Mouse (Mus musculus): ENCODE data around the gene Mta2.
"Not testable (repeated sequence)": the region's sequence is repeated elsewhere in the genome, so short reads cannot be mapped to it uniquely, and the experiment has no call there.

Mta2 gene

DNA sequence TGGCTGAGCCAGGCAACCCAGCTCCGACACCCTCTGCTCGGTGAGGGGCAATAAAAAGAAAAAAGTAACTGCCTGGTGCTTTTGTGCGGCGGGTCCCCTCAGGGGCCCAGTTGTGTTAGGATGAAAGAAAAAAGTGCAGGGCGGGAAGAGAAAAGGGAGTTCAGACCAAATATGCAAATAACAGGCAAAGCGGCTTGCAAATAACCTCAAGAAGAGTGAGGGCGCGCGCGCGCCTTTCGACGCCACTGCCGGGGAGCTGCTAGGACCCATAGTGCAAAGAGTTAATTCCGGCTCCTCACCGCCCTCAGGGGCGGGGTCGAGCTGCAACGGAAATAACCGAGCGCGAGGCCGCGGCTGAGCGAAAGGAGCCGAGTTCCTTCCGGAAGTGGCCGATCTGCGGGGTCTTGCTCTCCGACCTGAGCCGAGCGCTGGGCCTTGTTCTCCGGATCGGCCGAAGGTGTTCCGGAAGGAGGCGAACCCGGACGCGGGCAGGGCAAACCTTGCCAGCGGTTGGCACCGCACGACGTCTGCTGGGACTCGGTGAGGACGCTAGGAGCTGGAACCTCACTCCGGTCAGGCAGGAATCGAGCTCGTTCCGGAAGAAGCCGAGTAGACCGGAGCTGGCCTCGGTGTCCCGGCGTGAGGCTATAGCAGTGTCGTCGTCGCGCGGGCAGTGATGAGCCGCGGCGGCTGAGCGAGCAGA, at the start of gene Mta2:
Gene Mta2, plus strand, starts transcription at position 361 of the 703 bp plus-strand sequence.
- DNase-seq (ENCODE audit: low spot score) = peak; percentile 97

DNA sequence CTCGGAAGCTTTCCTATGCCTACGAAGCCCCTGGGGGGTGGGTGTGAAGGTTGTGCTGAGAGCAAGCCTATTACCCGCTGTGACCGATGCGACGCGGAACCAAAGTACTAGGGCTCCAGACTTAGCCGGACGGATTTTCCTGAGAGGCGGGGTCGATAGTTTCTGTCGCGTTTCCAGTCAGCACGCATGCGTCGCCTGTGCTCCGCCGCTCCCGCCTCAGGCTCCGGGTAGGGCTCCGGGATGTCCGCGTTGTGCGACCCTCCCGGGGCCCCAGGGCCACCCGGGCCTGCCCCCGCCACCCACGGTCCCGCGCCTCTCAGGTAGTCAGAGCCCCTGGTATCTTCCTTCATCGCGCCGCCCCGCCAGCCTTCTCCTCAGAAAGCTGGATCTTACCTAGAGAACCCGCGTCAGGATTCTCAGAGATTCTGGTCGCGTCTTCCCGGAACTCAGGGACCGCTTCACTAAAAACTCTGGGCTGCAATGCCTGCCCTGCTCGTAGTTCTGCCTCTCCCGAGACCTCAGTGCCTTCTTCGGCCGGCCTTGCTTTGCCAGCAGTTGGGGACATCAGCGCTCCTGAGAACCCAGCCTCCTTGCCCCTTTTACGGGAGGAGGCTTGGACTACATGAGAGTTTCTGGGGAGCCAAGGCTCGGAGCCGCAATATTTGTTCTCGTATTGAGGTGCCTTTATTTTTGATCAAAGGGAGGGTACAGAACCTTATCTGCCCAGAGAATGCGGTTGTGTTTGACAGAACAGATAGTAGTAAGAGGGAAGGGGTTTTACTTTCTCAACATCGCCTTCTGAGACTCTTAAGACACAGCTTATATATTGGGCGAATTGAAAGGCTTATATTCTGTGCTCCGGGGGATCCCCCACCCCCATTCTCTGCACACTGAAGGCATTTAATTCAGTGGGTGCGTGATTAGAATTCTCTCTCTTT, 48.6 kb upstream of the Mta2 start, which contains the start of gene Ints5:
Gene Ints5, plus strand, starts transcription at position 177 of the 938 bp plus-strand sequence.
- DNase-seq (ENCODE audit: low spot score) = peak; percentile 83

DNA sequence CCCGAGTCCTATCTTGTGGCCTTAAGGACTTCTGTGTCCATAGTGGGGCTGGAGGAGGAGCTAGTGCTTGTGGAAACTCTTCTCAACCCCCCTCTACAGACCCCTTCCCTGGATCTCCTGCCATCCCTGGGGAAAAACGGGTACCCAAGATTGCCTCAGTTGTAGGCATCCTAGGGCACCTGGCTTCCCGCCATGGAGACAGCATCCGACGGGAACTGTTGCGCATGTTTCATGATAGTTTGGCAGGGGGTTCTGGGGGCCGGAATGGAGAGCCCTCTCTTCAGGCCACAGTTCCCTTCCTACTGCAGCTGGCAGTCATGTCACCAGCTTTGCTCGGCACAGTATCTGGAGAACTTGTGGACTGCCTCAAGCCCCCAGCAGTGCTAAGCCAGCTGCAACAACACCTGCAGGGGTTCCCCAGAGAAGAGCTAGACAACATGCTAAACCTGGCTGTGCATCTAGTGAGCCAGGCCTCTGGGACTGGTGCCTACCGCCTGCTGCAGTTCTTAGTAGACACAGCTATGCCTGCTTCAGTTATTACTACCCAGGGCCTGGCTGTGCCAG, 46.2 kb upstream of the Mta2 start:
- DNase-seq (ENCODE audit: low spot score) = no peak

DNA sequence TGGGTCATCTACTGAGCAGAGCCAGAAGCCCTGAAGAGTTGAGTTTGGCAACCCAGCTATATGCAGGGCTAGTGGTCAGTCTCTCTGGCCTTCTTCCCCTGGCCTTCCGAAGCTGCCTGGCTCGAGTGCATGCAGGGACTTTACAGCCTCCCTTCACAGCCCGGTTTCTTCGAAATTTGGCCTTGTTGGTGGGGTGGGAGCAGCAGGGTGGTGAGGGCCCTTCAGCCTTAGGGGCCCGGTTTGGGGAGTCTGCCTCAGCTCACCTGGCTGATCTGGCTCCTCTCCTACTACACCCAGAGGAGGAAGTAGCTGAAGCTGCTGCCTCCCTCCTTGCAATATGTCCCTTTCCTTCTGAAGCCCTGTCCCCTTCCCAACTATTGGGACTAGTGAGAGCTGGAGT, 45.4 kb upstream of the Mta2 start:
- DNase-seq (ENCODE audit: low spot score) = not testable (repeated sequence)

DNA sequence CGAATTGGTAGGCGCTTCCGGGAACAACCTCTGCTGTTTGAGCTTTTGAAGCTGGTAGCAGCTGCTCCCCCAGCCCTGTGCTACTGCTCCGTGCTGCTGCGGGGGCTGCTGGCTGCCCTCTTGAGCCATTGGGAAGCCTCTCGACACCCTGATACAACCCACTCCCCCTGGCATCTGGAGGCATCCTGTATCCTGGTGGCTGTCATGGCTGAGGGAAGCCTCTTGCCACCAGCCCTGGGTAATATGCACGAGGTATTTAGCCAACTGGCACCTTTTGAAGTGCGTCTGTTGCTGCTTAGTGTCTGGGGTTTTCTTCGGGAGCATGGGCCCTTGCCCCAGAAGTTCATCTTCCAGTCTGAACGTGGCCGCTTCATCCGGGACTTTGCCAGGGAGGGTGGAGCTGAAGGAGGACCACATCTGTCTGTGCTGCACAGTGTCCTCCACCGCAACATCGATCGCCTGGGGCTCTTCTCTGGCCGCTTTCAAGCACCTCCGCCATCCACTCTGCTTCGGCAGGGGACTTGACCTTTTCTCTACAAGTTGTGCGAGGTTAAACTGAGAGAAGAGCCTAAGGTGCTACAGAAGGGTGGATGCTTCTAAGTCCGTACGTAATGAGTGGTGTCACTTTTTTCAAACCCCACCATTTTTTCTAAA, 44.3 kb upstream of the Mta2 start:
- DNase-seq (ENCODE audit: low spot score) = peak; percentile 4

DNA sequence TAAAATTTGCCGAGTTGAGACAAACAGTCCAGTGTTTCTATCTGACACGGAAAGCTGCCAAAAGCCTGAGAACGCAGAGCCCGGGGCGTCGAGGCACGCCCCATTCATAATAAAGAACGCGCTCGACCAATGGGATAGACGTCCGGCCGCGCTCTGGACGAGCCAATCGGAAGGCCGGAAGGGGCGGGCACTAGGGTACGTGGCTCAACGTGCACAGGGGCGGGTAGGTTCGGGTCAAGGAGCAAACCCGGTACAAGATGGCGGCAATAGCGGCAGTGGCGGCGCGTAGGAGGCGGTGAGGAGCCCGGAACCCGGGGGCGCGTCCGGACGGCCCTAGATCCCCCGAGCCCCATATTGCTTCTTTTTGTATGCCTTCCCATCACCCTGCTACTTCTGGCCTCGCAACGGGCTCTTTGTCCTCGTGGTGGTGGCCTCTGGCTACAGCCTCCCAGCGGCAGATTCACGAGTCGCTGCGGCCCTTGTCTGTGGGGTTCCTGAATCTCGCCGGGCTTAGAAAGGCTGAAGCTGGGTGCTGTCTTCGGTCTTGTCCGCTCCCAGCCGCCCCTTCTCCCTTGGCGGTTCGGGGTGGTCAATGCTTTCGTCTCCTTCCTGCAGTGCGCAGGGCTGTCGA, 43.7 kb upstream of the Mta2 start, which contains the start of gene Ganab:
Gene Ganab, plus strand, starts transcription at position 207 of the 631 bp plus-strand sequence.
- DNase-seq (ENCODE audit: low spot score) = peak; percentile 96

DNA sequence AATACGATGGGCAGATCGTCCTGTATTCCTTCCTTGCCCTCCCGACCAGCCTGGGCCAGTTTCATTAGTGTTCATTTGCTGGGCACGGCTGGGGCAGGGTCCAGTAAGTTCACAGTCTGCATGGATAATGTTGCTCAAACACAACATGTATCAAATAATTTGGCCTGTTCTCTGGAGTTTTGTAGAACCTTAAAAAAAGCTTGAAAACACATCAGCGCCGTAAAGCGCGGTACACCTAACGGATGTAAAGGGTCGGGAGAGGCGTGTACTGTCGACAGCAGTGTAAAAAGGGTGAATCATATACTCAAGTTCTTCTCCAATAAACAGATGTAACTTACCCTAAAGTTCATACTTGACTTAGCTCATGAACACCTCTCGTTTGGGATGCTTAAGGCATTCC, 43.1 kb upstream of the Mta2 start:
- DNase-seq (ENCODE audit: low spot score) = peak; percentile 22

DNA sequence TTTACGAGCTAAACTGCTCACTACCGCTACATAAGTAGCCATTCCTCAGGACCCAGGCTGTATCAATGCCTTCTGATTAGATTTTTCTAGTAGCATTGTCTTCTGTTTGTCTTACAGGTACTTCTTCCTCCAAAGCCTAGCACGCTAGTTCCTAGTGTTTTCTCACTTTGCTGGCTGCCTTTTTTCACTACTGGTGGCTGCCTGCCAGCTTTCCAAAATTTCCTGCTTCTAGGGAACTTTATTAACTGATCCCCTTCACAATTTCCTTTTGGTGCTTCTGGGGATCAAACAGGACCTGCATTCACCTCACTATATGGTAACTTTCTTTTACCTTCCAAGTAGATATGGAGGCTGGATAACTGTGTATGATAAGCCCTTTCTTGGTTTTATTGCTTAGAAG, 42.6 kb upstream of the Mta2 start:
- no peak for DNase-seq (ENCODE audit: low spot score)

DNA sequence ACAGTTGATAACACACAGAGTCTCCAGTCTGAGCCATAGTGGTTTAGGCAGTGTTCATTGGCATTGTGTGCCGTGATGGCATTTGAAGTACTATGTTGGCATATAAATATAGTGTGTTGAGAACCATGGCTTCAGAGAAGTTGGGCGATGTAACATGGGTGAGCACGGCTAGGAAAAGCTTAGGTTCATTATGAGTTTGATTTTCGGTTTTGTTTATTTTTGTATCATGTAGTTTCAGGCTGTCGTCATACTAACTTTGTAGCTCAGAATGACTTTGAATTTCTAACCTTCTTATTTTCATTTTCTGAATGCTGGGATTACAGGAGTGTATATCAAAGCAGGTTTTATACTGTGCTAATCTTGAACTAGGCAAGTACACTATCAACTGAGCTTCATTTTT, 38.3 kb upstream of the Mta2 start:
- DNase-seq (ENCODE audit: low spot score) = no peak

DNA sequence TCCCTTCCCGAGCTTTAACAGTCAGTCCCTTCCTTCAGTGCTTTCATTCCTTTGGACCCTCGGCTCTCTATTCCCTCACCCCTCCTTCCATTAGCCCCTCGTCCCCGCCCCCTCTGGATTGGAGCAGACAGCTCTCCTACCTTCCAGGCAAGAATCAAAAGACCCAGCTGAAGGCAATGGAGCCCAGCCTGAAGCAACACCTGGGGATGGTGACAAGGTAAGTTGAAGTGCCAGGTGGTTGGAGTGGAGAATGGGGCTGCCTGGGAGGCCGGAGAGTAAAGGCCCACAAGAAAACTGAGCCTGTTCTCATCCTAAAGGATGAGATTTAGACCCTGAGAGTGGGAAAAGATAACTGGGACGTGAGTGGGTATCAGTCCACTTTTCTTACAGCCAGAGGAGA, 33.1 kb upstream of the Mta2 start:
- no peak for DNase-seq (ENCODE audit: low spot score)

DNA sequence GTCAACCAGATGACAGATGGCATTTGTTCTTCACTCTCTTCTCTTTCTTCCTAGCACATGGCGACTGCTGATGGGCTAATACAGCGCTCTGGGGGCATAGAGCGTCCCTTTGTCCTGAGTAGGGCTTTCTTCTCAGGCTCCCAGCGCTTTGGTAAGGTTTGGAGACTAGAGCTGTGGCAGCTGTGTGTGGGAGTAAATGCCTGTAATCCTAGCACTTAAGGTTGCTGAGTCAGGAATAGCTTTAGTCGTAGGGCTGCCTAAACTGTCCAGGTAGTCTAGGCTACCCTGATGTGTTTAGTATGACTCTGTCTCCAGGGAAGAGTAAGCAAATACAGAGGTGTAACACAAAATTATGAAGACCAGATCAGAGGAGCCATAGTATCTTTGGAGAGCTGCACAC, 29.9 kb upstream of the Mta2 start:
- DNase-seq (ENCODE audit: low spot score) = no peak

DNA sequence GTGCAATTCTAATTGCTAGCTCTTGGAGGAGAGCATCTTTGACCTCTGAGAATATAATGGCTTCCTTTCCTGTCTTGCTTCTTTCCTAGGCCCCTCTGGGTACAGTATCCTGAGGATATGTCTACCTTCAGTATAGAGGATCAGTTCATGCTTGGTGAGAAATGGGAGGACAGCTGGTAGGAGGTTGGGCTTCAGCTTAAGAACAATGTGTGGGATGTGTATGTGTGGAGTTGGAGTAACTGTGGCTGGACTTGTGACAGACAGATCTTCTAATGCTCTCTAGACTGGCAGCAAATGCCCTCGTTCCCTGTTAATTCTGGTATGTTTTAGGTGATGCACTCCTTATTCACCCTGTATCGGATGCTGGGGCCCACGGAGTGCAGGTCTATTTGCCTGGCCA, 27.5 kb upstream of the Mta2 start:
- DNase-seq (ENCODE audit: low spot score) = no peak

DNA sequence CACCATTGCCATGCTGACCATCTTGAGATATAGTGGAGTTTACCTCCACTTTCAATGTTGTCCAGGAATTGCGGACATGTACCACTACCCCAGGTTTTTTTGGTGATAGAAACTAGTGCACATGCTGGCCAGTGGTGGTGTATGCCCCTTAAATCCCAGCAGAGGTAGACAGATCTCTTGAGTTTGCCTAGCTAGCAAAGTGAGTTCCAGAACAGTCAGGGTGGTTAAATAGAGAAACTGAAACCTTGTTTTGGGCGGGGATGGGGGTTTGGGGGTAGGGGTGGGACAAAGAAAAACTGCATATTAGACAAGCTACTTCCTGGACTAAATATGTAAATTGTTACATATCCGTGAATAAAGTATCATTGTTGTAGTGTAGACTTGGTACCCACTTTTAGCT, 22.7 kb upstream of the Mta2 start:
- no peak for DNase-seq (ENCODE audit: low spot score)

DNA sequence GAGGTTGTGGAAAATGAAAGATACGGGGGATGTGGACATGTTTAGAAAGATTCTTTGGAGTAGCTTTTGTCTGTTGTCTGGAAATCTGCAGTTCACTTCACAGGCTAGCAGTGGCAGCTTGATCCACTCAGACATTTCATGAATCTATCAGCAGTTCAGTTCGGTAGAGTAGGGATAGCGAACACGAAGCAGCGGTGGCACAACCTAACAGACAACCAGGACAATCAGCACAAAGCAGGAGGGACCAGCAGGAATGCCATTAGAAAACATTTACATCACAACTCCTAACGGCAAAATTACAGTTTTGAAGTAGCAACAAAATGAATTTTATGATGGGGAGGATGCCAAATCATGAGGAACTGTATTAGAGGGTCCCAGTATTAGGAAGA, 22.0 kb upstream of the Mta2 start:
- no peak for DNase-seq (ENCODE audit: low spot score)

DNA sequence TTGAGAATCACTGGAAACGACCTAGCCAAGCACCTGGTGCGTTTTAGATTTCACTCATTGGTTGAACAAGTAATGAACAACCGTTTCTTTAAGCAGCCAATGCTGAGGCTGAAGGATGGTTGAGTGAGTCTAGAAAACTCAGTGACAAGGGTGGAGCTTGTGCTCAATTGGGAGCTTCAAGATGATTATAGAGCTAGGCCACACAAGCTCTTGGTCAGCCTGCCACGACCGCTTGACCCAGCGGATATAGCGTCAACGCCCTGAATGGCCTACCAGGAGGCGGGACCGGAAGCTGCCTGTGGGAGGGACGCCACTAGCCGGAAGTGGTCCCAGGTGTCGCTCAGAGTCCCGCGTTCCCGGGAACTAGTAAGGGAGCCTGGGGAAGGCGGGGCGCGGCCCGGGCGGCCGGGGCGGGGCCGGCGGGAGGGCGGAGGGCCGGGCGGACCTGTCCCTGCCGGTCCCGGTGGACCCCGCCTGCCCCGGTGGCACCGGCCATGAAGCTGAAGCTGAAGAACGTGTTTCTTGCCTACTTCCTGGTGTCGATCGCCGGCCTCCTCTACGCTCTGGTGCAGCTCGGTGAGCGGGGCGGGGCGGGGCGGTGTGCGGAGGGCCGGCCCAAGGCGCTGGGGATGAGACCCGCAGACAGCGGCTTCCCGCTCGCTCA, 21.5 kb upstream of the Mta2 start, which contains the start of gene B3gat3:
Gene B3gat3, plus strand, starts transcription at position 302 of the 664 bp plus-strand sequence.
- DNase-seq (ENCODE audit: low spot score) = peak; percentile 76

DNA sequence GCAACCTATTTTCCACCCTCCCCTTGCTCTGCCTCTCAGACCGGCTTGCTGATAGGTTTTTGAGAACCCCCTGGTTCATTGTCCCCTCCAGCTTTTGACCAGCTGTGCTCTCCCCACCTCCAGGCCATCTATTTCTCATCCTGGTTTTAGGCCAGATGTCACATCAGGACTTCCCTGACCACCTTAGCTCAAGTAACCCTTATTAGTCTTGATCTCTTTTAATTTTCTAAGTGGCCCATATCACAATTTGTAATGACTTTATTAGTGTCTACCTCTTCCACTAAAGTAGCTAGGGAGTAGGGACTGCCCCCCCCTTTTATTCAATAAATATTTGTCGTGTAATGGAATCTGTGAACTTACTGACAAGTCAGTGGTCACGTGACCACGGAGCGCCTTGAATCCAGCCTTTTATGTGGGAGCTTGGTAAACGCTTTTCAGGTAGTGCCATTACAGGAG, 20.8 kb upstream of the Mta2 start:
- DNase-seq (ENCODE audit: low spot score) = peak; percentile 25

DNA sequence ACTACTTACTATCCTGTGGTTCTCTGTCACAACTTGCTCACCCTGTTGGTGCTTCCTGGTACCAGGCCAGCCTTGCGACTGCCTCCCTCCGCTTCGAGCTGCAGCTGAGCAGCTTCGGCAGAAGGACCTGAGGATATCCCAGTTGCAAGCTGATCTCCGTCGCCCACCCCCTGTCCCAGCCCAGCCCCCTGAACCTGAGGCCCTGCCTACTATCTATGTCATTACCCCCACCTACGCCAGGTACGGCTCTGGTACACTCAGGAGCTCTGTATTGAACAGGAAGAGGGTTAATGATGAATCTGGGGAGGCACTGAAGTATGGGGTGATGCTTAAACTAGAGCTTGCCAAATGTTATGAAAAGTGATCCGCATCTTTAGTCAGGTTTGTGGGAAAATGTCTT, 19.9 kb upstream of the Mta2 start:
- no peak for DNase-seq (ENCODE audit: low spot score)

DNA sequence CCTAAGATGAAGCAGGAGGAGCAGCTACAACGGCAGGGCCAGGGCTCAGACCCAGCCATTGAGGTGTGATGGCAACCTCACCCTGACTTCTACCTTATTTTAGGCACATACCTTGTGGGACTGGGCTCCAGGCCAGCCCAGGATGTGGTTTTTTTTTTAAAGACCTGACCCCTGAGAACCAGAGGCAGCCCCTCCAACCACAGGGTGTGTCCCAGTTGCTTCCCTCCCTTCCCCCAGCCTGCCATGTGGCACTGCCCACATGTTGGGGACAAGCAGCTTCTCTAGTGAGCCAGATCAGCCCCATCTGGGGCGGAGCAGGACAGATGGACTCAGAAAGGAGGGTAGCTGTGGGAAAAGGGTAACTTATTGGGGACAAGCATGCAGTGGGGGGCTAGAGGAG, 14.9 kb upstream of the Mta2 start:
- peak; percentile 34 for DNase-seq (ENCODE audit: low spot score)

DNA sequence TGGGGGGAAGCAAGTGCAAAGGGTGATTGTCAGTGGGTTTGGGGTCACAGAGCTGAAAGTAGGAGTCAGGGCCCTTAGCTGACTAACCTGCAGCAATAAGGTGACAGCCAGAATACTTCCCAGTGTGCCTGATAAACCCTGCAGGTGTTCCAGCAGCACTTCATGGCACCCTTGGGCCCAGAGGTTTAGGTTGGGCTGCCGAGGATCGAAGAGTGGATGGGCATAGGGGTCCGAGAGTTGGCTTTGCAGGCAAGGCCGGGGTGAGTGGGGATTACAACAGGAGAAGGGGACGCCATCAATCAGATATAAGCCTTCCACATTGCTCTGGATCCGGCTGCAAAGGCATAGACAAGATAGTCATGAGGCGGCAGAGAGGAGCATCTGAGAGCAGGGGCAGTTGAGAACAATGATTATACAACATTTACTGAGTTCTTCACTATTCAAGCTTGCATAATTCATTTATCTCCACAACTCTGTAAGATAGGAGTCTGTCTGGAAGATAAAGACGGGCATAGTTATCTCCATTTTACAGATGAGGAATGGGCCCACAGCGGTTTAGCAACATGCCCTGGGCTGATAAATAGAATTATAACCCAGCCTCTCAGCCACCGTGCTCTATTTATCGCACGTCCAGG, 13.7 kb upstream of the Mta2 start:
- no peak for DNase-seq (ENCODE audit: low spot score)

DNA sequence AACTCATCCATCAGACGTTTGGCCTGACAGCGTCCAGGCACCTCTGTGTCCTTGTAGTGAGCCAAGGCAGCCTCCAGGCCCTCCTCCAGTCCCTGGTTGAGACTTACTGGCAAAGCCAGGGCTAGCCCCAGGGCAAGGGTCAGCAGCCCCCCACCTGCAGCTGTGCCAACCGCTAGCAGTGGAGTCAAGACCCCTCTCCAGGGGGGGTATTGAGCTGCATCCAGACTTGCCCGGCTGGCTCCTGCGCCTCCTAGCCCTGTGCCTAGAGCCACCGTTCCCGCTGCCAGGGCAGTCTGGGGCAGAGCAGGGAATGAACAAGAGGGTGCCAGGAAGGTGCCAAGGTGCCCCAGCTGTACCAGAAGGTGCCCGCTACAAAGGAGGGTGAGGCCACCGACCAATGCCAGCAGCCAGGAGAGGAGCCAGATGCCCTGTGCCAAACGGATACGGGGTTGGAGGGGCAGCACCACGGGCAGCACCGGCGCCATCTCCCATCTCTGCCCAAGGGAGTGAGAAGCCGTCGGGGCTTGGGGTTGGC, 12.9 kb upstream of the Mta2 start:
- DNase-seq (ENCODE audit: low spot score) = no peak

Data from T-cell, adult 2 months (primary cell).